In genomic region chr9:31538458-31539210, GRCm38 (mm10) we compare ENCODE assay signal across 19 mouse cellular contexts.
DNase-seq lines count a peak whose midpoint lies in the region; ATAC-seq lines count a peak whose summit lies in the region.
"Had no signal": no experiment of that assay in that cellular context is flagged by ENCODE, and none has a peak within 500 bp of the region (broad histone marks: within the 10 kb centered on the region; RNA-seq: fewer than 3 reads in every experiment).

No protein-coding gene starts in this region.

- H3K27me3 ChIP-seq in liver, embryonic 15.5 days, result no peaks in the 10 kb centered on the region
- H3K27me3 ChIP-seq: embryonic facial prominence, embryonic 13.5 days; hindbrain, embryonic 12.5 days; limb, embryonic 15.5 days; midbrain, embryonic 12.5 days; neural tube, embryonic 13.5 days had no signal

- H3K4me1 ChIP-seq in liver, embryonic 15.5 days (replicated peaks), result no peaks in the 10 kb centered on the region
- H3K4me1 ChIP-seq: embryonic facial prominence, embryonic 13.5 days; hindbrain, embryonic 12.5 days; limb, embryonic 15.5 days; midbrain, embryonic 12.5 days; neural tube, embryonic 13.5 days had no signal

- H3K4me3 ChIP-seq in liver, embryonic 15.5 days (replicated peaks), result no peak overlapping the region
- H3K4me3 ChIP-seq: embryonic facial prominence, embryonic 13.5 days; hindbrain, embryonic 12.5 days; limb, embryonic 15.5 days; midbrain, embryonic 12.5 days; neural tube, embryonic 13.5 days had no signal

- no peak overlapping the region for H3K4me2 ChIP-seq in liver, embryonic 15.5 days
- H3K4me2 ChIP-seq: embryonic facial prominence, embryonic 13.5 days; hindbrain, embryonic 12.5 days; limb, embryonic 15.5 days; midbrain, embryonic 12.5 days; neural tube, embryonic 13.5 days had no signal

- H3K9me3 ChIP-seq in liver, embryonic 15.5 days (replicated peaks), result no peaks in the 10 kb centered on the region
- H3K9me3 ChIP-seq: embryonic facial prominence, embryonic 13.5 days; hindbrain, embryonic 12.5 days; limb, embryonic 15.5 days; midbrain, embryonic 12.5 days; neural tube, embryonic 13.5 days had no signal

- peak; percentile 30 for DNase-seq in urinary bladder, postnatal 14 days (ENCODE audit: low spot score)
- no peak for DNase-seq in urinary bladder, postnatal 4 days (ENCODE audit: low spot score in 2 of 2)
- peak; percentile 29 to 65 for DNase-seq in kidney, postnatal 36 days
- peak; percentile 79 for DNase-seq in yolk sac, embryonic 10.5 days (ENCODE audit: low spot score)
- DNase-seq in cerebellum, adult 9-11 months, result no peak
- DNase-seq in frontal cortex, postnatal 36 days (ENCODE audit: low spot score in 2 of 2), result no peak
- DNase-seq in ovary, postnatal 14 days (ENCODE audit: low spot score), result no peak
- DNase-seq: adrenal gland, postnatal 36 days; cerebellum, adult 8-10 months; lung, postnatal 36 days had no signal

- H3K9ac ChIP-seq in liver, embryonic 15.5 days, result no peak overlapping the region
- H3K9ac ChIP-seq: embryonic facial prominence, embryonic 13.5 days; hindbrain, embryonic 12.5 days; limb, embryonic 15.5 days; midbrain, embryonic 12.5 days; neural tube, embryonic 13.5 days had no signal

- ATAC-seq in liver, embryonic 15.5 days (ENCODE audit: insufficient read depth), result peak; percentile 58
- ATAC-seq: activated CD4-positive, CD25-positive, alpha-beta regulatory T cell, adult 4 months; Patski had no signal

- no peak overlapping the region for H3K27ac ChIP-seq in liver, embryonic 15.5 days (replicated peaks)
- H3K27ac ChIP-seq: embryonic facial prominence, embryonic 13.5 days; hindbrain, embryonic 12.5 days; kidney, postnatal 0 days; limb, embryonic 15.5 days; midbrain, embryonic 12.5 days; neural tube, embryonic 13.5 days had no signal

- 52% methylated on average over 11 of the region's 11 CpGs for WGBS in liver, embryonic 15.5 days (ENCODE audit: insufficient replicate concordance)

- no peaks in the 10 kb centered on the region for H3K36me3 ChIP-seq in liver, embryonic 15.5 days (replicated peaks)
- H3K36me3 ChIP-seq: embryonic facial prominence, embryonic 13.5 days; hindbrain, embryonic 12.5 days; limb, embryonic 15.5 days; midbrain, embryonic 12.5 days; neural tube, embryonic 13.5 days had no signal

Comparison
In these comparisons a context has a peak if more than half of its experiments do, and no peak if none do; other contexts are left out.
1. DNase-seq: peak in urinary bladder, postnatal 14 days (single experiment), kidney, postnatal 36 days (2 of 2) and yolk sac, embryonic 10.5 days (single experiment); none in urinary bladder, postnatal 4 days (0 of 2), cerebellum, adult 9-11 months (single experiment), frontal cortex, postnatal 36 days (0 of 2) and ovary, postnatal 14 days (single experiment).